Mouse (Mus musculus) spleen, postnatal 10 days (tissue): ENCODE measurements at regions not wholly inside any gene's neighbourhood (a gene's known extent, or its start where the extent isn't known, plus 50 kb on each side); places are given as distances from the start of the nearest gene placed in this dataset.

Source experiments
- DNase-seq, 2 experiments: peaks; one replicate each; pipeline ENCODE4 v3.0.0; 2021 to 2022; ENCODE audit warnings: low spot score in 2 of 2

GRCm38 (mm10) chr19:15053582-15054141 is 455.8 kb upstream of the Tle4 start:
- DNase-seq, result no peak

GRCm38 (mm10) chr19:15052642-15053239 is 454.9 kb upstream of the Tle4 start:
- DNase-seq, result no peak

DNA sequence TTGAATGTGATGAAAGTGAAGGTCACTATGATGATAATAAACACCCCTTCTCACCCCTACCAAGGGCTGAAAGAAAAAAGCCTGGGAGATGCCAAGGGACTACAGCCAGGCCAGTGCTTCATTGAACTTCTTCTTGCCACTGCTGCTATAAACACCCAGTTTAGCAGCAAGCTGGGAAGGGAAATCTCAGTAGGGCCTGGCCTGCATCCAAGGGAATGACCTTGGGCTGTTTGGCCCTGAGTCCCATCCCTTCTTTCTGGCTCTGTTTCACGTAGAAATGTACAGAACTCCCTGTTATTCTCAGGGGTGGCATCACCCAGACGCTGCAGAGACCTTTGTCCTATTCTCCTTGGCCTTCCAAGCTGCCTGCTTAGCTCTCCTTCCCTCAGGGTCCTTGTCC is 450.0 kb upstream of the Tle4 start:
- no peak for DNase-seq

- DNase-seq, result no peak
These were observed 449.5 kb upstream of the Tle4 start for GRCm38 (mm10) chr19:15047306-15047868.

DNA sequence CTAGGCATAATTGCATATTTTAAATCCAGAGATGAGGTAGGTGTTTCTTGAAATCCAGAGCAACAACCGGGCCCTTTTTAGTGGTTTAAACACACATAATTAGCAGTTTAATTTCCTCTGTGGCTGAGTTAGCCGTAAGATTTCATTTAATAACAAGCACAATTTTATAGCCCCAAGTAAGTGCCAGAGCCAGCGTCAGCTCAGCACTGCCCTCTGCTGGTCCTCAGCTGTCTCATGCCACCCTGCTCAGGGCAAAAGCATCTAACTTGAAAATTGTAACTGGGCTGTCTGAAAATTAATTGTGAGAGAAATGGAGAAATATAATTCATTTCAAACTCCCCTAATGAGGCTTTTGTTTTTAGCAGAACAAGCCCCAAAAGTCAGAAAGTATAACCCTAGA is 437.7 kb upstream of the Tle4 start:
- DNase-seq, result peak; percentile 5 to 63

- no peak for DNase-seq
These were observed 436.1 kb upstream of the Tle4 start for GRCm38 (mm10) chr19:15033921-15034320.

- DNase-seq, result no peak
These were observed 435.5 kb upstream of the Tle4 start for GRCm38 (mm10) chr19:15033396-15033795.

GRCm38 (mm10) chr19:15032297-15032947 is 434.6 kb upstream of the Tle4 start:
- DNase-seq, result no peak

GRCm38 (mm10) chr19:15031483-15031882 is 433.6 kb upstream of the Tle4 start:
- no peak for DNase-seq

DNA sequence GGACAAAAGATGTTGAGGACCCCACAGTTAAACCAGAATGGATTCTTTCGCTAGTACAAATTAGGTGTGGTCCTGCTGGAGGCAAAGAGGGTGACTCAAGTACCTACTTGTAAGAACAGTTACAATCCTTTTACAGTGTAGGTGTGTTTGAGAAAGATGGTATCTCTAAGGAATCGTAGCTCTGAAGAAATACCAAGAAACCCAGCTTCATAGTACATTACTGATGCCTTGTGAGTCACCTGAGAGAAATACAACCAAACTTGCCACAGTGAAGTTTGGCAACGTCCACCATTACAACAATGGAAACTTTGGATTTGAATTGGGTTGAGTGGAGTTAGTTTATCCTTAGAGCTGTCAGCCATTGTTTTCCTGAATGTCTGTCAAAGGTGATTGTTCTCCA is 405.7 kb upstream of the Tle4 start:
- DNase-seq, result no peak

- DNase-seq, result no peak
These were observed 395.5 kb upstream of the Tle4 start for GRCm38 (mm10) chr19:14993344-14993743.

- DNase-seq, result no peak
These were observed 372.3 kb upstream of the Tle4 start for GRCm38 (mm10) chr19:14970161-14970560.

DNA sequence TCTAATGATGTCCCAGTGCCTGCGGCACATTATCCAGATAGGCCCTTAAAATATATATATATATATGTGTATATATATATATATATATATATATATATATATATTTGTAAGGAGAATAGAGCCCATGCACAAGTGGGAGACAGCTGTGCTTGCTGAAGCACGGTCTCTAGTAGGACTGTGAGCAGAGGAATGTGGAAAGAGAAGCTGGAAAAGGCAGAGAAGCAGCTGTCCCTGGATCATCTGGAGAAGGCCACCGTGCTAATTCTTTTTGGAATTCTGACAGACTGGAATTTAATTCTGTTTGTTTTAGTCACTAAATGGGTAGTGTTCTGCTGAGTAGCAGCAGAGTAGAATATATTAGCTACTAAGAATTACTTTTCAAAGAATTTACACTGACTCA is 370.4 kb upstream of the Tle4 start:
- no peak for DNase-seq

GRCm38 (mm10) chr19:14957727-14958126 is 359.9 kb upstream of the Tle4 start:
- no peak for DNase-seq

GRCm38 (mm10) chr19:14957154-14957553 is 359.3 kb upstream of the Tle4 start:
- no peak for DNase-seq

GRCm38 (mm10) chr19:14956392-14956791 is 358.5 kb upstream of the Tle4 start:
- DNase-seq, result no peak

DNA sequence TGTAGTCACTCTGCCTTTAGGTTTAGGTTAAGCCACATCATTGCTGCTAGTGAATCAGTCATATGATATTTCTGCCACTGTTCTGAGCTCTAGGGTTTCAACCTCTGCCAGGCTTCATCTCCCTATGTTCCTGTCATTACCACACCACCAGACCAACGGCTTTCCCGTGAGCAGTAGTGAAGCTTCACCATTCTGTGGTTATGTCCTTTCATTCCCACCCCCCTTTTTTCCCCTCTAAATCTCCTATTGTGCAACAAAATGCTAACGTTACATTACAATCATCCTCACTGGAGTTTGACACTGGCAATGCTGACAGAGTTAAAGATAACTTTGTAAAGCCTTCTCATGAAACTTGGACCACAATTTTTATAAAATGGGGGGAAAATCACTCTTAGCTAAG is 358.1 kb upstream of the Tle4 start:
- DNase-seq, result no peak

- no peak for DNase-seq
These were observed 342.5 kb upstream of the Tle4 start for GRCm38 (mm10) chr19:14940207-14940952.

GRCm38 (mm10) chr19:14922238-14922637 is 324.4 kb upstream of the Tle4 start:
- DNase-seq, result no peak

DNA sequence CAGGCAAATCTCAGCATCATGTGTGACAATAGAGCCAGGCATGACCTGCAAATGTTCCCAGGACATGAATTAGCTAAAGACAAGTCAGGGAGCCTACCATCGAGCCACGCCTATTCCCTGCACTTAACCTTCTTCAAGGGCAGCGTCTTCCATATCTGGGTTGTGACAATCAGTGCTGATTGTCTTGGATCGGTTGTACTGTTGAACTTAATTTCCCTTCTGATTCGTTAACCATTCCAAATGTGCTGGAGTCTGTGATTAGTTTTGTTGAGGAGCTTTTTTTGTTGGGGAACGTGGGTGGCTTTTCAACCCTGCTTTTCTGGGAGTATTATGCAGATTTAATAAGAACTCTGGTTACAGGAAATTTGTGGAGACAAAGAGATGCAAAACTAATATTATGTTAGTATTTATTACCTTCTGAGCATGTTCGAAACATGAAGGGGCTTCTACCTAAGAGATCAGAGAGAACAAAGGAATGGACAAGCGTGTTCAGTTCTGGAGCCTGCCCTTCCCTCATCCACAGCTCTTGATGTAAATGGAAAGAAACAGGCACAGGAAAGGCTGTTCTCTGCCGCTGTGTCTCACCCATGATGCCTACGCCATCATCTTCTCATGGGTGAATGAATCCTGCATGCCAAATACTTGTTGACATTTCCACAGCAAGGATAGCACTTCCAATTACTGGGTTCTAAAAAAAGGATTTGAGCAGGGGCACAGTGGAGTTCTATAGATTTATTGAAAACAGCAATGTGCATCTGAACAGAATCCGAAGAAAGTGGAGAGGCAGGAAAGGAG is 313.4 kb upstream of the Tle4 start:
- DNase-seq, result no peak

DNA sequence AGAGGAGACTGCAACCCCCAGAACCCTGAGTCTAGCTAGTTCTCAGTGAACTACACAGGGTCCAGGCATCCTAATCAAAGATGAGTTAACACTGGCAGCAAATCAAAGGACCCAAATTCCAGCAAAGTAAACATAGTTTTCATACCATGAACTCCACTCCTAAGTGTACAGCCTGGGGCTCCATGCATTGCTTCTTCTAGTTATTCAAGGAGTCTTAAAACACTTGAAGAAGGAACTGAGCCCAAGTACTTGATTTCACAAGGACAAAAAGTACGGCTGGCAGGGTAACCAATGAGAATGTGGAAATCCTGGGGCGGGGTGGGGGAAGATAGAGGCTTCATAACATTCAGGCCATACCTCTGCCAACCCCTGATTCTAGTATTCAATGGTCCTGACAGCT is 297.0 kb upstream of the Tle4 start:
- DNase-seq, result no peak

- no peak for DNase-seq
These were observed 294.5 kb upstream of the Tle4 start for GRCm38 (mm10) chr19:14892390-14892758.
